In genomic region chr6:33871286-33871685, GRCm38 (mm10) we compare ENCODE assay signal across 29 mouse cellular contexts.
DNase-seq lines count a peak whose midpoint lies in the region; ATAC-seq and TF ChIP-seq lines count a peak whose summit lies in the region.
"Had no signal": no experiment of that assay in that cellular context is flagged by ENCODE, and none has a peak within 500 bp of the region (broad histone marks: within the 10 kb centered on the region; RNA-seq: fewer than 3 reads in every experiment).

No protein-coding gene starts in this region.

- no peak for ATAC-seq in heart, embryonic 15.5 days (replicated peaks; ENCODE audit: insufficient number of reproducible peaks, insufficient read depth, low FRiP score, low read depth)
- ATAC-seq: activated CD4-positive, CD25-positive, alpha-beta regulatory T cell, adult 4 months; hindbrain, embryonic 16.5 days; intestine, embryonic 15.5 days; lung, postnatal 0 days; midbrain, embryonic 13.5 days had no signal

- no peak overlapping the region for H3K4me3 ChIP-seq in heart, embryonic 10.5 days
- H3K4me3 ChIP-seq in heart, embryonic 15.5 days = no peak overlapping the region
- H3K4me3 ChIP-seq in ES-Bruce4 (ENCODE audit: low read depth, low read length) = no peak overlapping the region
- H3K4me3 ChIP-seq: erythroblast, embryonic 14.5 days; intestine, embryonic 15.5 days; limb, embryonic 10.5 days; limb, embryonic 15.5 days; liver, embryonic 13.5 days; midbrain, embryonic 13.5 days; neural tube, embryonic 13.5 days had no signal

- DNase-seq in heart, embryonic 10.5 days (ENCODE audit: low spot score) = no peak
- DNase-seq in heart, postnatal 36 days = no peak
- no peak for DNase-seq in heart, postnatal 4 days
- peak; percentile 53 for DNase-seq in brain, embryonic 14.5 days (ENCODE audit: low read depth)
- DNase-seq in thymus, postnatal 25 days = no peak
- DNase-seq: adrenal gland, adult 2 months; adrenal gland, postnatal 36 days; B cell, adult 2 months; cerebellum, adult 2 months; gastrocnemius, postnatal 25 days; heart, postnatal 14 days; kidney, postnatal 4 days; liver, embryonic 13.5 days; lung, adult 18-20 months; lung, postnatal 4 days; right cerebral cortex, postnatal 4 days; thymus, adult 2 months; thymus, postnatal 4 days had no signal

- H3K9me3 ChIP-seq in heart, embryonic 10.5 days = no peaks in the 10 kb centered on the region
- H3K9me3 ChIP-seq in heart, embryonic 15.5 days (replicated peaks) = no peaks in the 10 kb centered on the region
- no peaks in the 10 kb centered on the region for H3K9me3 ChIP-seq in ES-Bruce4 (replicated peaks; ENCODE audit: control insufficient read depth, insufficient read depth, low read length, poor library complexity, severe bottlenecking)
- H3K9me3 ChIP-seq: intestine, embryonic 15.5 days; limb, embryonic 10.5 days; limb, embryonic 15.5 days; liver, embryonic 13.5 days; midbrain, embryonic 13.5 days; neural tube, embryonic 13.5 days had no signal

- peak overlapping the region; percentile 32; the same call in 1 of the 2 replicates for H3K4me2 ChIP-seq in heart, embryonic 15.5 days
- H3K4me2 ChIP-seq: intestine, embryonic 15.5 days; limb, embryonic 15.5 days; liver, embryonic 13.5 days; midbrain, embryonic 13.5 days; neural tube, embryonic 13.5 days had no signal

- peak overlapping the region; percentile 37; the same call in 1 of the 2 replicates for H3K27ac ChIP-seq in heart, embryonic 10.5 days
- H3K27ac ChIP-seq in heart, embryonic 15.5 days = peak overlapping the region; percentile 75
- 0 out of 2 replicates have a peak overlapping the region, but pooled peaks have one; percentile 51 for H3K27ac ChIP-seq in ES-Bruce4 (ENCODE audit: insufficient read depth, low read length)
- H3K27ac ChIP-seq: intestine, embryonic 15.5 days; limb, embryonic 10.5 days; limb, embryonic 15.5 days; liver, embryonic 13.5 days had no signal

- no peaks in the 10 kb centered on the region for H3K27me3 ChIP-seq in heart, embryonic 10.5 days (ENCODE audit: insufficient read depth, poor library complexity, severe bottlenecking)
- H3K27me3 ChIP-seq in heart, embryonic 15.5 days = no peaks in the 10 kb centered on the region
- no peaks in the 10 kb centered on the region for H3K27me3 ChIP-seq in ES-Bruce4 (ENCODE audit: control insufficient read depth, insufficient read depth, low read length, poor library complexity, severe bottlenecking)
- H3K27me3 ChIP-seq: intestine, embryonic 15.5 days; limb, embryonic 15.5 days; liver, embryonic 13.5 days; midbrain, embryonic 13.5 days; neural tube, embryonic 13.5 days had no signal

- 34% methylated on average over 1 of the region's 1 CpGs for WGBS in heart, embryonic 10.5 days
- 37% methylated on average over 1 of the region's 1 CpGs for whole genome bisulfite sequencing in heart, embryonic 15.5 days

- H3K9ac ChIP-seq in heart, embryonic 15.5 days = no peak overlapping the region
- H3K9ac ChIP-seq in ES-Bruce4 (ENCODE audit: low read depth, poor library complexity, severe bottlenecking) = no peak overlapping the region
- H3K9ac ChIP-seq: intestine, embryonic 15.5 days; limb, embryonic 15.5 days; liver, embryonic 13.5 days; midbrain, embryonic 13.5 days; neural tube, embryonic 13.5 days had no signal

- no peak for TF ChIP-seq CTCF in ES-Bruce4 (IDR thresholded peaks at IDR 0.05; ENCODE audit: low read depth, low read length)
- TF ChIP-seq CTCF in brain, embryonic 14.5 days (IDR thresholded peaks at IDR 0.05; ENCODE audit: borderline replicate concordance, extremely low read depth, insufficient read depth, insufficient read length) = no peak

- H3K4me1 ChIP-seq in heart, embryonic 10.5 days = peaks cover 46% of the 10 kb centered on the region
- H3K4me1 ChIP-seq in heart, embryonic 15.5 days (replicated peaks) = peaks cover 51% of the 10 kb centered on the region
- H3K4me1 ChIP-seq in ES-Bruce4 (ENCODE audit: control insufficient read depth, insufficient read depth, low read length) = no peaks in the 10 kb centered on the region
- H3K4me1 ChIP-seq: intestine, embryonic 15.5 days; liver, embryonic 13.5 days had no signal

- TF ChIP-seq POLR2A in ES-Bruce4 (IDR thresholded peaks at IDR 0.05; ENCODE audit: insufficient read depth, low read length) = no peak
- TF ChIP-seq POLR2A in brain, embryonic 14.5 days (IDR thresholded peaks at IDR 0.05; ENCODE audit: borderline replicate concordance, extremely low read depth, insufficient read depth, insufficient read length, poor library complexity, severe bottlenecking) = no peak

- intact Hi-C loops in heart, postnatal 36 days (cut with DNase I) = no loop called here

- no peaks in the 10 kb centered on the region for H3K36me3 ChIP-seq in heart, embryonic 10.5 days
- no peaks in the 10 kb centered on the region for H3K36me3 ChIP-seq in heart, embryonic 15.5 days
- no peaks in the 10 kb centered on the region for H3K36me3 ChIP-seq in ES-Bruce4 (ENCODE audit: control insufficient read depth, insufficient read depth, low read length, poor library complexity, severe bottlenecking)
- H3K36me3 ChIP-seq: intestine, embryonic 15.5 days; limb, embryonic 10.5 days; limb, embryonic 15.5 days; liver, embryonic 13.5 days; midbrain, embryonic 13.5 days; neural tube, embryonic 13.5 days had no signal

- no peak for TF ChIP-seq EP300 in ES-Bruce4 (IDR thresholded peaks at IDR 0.05; ENCODE audit: insufficient read depth, low read depth, low read length)
